Mouse (Mus musculus) C3H10T1/2 (cell line): Measurements from ENCODE around the gene Bola1. TPM values are rescaled to one million over a fixed set of nuclear protein-coding genes. Genes with fewer than 3 reads are reported as not detected.

Experiments
- polyA plus RNA-seq, 2 experiments: library from polyadenylated mRNA; unstranded; fragments of >200 nt; fragmentation: generic; extraction: Trizol; gene quantifications; one replicate each; pipeline ENCODE4 v1.2.1; 2012; ENCODE audit warnings: missing spikeins in 2 of 2

The Bola1 gene
- polyA plus RNA-seq: 10 to 100 TPM; 87.3 to 88.9 TPM

GRCm38 (mm10) chr3:96219661-96220130 lies at the start of gene Bola1, which contains the start of gene Hist2h2ab:
Bola1 (minus strand) TSS chr3:96219709.
Hist2h2ab (plus strand) TSS chr3:96219865.

DNA sequence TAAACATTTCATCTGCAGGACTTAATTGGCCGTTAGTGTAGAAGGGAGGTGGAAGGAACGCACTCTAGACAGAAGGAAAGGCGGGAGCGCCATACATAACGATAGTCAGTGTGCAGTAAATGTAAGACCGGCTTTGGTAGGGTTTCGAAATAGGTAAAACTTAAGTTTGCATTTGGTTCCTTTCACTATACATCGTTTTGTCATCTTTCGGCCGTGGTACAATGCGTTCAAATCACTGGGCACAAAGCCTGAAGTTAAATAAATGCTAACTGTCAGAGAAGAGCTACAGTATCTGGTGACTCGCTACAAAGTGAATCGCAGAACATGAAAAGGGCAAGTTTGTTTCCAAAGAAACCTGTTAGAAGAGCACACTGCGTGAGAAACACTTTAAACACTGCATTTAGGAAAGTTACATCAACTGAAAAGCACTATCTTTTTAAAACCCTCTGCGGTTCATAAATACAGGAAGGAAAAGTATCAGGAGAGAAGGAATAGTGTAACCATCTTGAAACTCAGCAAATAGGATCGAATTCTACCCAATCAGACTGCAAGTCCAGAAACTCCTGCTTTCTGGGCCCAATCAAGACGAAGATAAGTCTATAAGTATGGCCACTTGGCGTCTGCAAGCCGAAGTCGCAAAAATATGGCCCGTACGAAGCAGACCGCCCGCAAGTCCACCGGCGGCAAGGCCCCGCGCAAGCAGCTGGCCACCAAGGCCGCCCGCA lies 48.7 kb upstream of the Bola1 start, which contains the start of gene Hist2h3b:
TSS of gene Hist2h3b (plus strand) at position 604 of the 725 bp plus-strand sequence.

DNA sequence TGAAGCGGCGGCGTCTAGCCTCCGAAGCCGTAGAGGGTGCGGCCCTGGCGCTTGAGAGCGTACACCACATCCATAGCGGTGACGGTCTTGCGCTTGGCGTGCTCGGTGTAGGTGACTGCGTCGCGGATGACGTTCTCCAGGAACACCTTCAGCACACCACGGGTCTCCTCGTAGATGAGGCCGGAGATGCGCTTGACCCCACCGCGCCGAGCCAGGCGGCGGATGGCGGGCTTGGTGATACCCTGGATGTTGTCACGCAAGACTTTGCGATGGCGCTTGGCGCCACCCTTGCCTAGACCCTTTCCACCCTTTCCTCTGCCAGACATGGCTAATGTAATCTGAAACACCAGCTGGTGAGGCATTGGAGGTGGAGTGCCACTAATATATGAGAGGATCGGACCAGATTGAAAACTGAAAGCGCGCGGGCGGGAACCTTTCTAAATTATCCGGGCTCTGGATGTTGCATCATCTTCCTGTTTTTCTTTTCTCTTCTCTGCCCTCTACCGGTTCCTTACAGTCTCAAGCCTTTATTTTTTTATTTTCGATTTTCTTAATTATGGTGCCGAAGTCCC lies 43.6 kb upstream of the Bola1 start, which contains the start of gene Hist2h4:
TSS of gene Hist2h4 (minus strand) at position 333 of the 572 bp plus-strand sequence.

DNA sequence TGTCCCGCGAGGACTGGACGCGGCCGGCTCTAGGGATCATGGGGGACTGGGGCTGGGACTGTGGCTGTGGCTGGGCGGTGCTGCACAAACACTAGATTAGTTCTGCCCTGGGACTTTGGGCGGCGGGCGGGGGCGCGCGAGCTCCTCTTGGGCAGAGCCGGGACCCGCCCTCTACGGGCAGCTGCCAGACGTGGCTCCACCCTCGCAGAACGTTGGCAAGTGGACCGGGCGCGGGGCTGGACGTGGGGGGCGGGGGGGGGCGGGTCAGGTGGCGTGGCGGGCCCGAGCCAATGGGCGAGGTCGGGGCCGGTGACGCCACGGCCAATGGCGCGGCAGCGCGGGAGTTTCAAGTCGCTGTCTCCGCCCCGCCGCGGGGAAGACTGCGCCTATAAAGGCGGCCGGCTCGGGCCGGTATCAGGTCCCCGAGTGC lies 26.9 kb upstream of the Bola1 start, which contains the start of gene Hist2h3c1:
TSS of gene Hist2h3c1 (plus strand) at position 259 of the 430 bp plus-strand sequence.

GRCm38 (mm10) chr3:96245003-96245886 lies 25.7 kb upstream of the Bola1 start, which contains the start of gene Hist2h2aa1:
Hist2h2aa1 (plus strand) TSS chr3:96245497.

DNA sequence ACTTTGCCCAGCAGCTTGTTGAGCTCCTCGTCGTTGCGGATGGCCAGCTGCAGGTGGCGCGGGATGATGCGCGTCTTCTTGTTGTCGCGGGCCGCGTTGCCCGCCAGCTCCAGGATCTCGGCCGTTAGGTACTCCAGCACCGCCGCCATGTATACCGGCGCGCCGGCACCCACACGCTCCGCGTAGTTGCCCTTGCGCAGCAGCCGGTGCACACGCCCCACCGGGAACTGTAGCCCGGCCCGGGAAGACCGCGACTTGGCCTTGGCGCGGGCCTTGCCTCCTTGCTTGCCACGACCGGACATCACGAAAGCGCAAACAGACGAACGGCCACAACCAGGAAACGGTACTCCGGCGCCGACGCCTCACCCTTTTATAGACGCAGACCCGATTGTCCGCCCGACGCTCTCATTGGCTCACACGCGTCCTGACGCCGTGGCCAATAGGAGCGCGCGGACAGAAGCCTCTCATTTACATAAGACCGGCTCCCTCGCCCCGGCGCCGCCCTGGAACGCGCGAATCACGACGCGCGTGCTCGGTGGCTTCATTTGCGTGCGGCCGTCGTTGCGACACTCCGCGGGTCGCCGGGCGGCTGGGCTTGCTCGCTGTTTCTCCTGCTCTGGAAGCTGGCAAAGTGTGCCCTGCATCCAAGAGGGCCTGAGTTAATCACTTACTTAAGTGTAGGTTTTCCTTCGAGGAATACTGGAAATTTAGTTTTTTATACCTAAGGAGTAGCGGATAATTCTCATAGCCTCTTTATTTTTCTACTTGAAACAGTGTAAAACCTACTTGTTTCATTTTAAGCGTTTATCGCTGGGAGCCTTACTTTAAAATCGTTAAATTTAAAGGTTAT lies 20.7 kb upstream of the Bola1 start, which contains the start of gene Hist2h2aa2:
TSS of gene Hist2h2aa2 (minus strand) at position 328 of the 850 bp plus-strand sequence.

GRCm38 (mm10) chr3:96238954-96239793 lies 19.7 kb upstream of the Bola1 start, which contains the start of gene Hist2h3c2:
Hist2h3c2 (minus strand) TSS chr3:96239127.

DNA sequence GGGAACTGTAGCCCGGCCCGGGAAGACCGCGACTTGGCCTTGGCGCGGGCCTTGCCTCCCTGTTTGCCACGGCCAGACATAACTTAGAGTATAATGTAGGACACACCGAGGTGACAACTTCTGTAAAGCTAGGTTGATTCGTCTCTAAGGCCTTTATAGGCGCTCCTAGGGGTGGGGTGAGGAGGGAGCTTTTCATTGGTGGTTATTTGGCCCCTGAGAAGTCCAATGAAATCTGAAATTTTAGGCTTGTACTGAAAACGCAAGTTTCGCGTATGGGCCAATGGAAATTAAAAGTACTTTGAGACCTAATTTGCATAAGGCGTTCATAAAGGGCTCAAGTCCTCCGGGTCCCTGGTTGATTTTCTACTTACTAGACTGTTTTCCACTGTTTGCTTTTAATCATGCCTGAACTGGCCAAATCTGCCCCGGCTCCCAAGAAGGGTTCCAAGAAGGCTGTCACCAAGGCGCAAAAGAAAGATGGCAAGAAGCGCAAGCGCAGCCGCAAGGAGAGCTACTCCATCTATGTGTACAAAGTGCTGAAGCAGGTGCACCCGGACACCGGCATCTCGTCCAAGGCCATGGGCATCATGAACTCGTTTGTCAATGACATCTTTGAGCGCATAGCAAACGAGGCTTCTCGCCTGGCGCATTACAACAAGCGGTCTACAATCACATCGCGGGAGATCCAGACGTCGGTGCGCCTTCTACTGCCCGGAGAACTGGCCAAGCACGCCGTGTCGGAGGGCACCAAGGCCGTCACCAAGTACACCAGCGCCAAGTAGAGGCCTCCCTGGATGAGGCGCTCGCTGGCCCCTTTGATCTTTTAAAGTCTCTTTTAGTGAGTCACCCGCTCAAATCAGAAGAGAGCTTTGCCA lies 1.5 kb upstream of the Bola1 start, which contains the start of the genes Hist2h2ac and Hist2h2be:
TSS of gene Hist2h2ac (minus strand) at position 116 of the 875 bp plus-strand sequence.
TSS of gene Hist2h2be (plus strand) at position 355 of the 875 bp plus-strand sequence.

DNA sequence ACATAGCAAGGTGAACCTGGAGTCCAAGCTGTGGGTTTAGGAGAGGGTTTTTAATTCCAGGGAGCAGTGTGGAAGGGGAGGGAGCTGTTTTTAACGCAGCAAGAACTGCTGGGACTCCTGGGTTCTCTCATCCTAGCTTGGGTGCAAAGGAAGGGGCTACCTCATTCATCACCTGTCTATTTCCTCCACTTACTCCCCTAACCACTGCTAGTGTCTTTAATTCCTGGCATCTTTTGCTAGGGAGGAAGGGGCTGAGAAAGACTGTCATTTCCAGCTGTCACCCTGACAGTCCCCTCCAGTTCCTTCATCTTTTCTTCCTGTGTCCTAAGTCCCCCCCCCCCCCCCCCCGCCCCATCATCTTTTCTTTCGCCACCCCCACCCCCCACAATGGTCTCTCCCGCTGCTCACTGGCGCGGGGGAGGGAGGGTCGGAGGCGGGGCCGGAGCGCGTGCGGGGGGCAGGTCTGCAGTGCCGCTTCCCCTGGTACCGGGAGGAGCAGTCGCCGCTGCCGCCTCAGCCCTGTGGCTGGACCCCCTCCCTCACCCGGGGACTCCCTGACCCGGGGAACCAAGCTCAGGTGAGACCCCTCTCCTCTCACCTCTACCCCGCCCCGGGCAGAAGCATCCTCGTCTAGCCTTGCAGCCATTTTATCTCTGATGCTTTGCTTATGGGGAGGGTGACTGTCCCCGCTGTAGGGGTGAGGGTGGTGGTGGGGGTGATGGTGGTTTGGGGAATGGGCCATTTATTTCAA lies 38.6 kb downstream of the Bola1 start, which contains the start of gene Sv2a:
TSS of gene Sv2a (plus strand) at position 425 of the 751 bp plus-strand sequence.

DNA sequence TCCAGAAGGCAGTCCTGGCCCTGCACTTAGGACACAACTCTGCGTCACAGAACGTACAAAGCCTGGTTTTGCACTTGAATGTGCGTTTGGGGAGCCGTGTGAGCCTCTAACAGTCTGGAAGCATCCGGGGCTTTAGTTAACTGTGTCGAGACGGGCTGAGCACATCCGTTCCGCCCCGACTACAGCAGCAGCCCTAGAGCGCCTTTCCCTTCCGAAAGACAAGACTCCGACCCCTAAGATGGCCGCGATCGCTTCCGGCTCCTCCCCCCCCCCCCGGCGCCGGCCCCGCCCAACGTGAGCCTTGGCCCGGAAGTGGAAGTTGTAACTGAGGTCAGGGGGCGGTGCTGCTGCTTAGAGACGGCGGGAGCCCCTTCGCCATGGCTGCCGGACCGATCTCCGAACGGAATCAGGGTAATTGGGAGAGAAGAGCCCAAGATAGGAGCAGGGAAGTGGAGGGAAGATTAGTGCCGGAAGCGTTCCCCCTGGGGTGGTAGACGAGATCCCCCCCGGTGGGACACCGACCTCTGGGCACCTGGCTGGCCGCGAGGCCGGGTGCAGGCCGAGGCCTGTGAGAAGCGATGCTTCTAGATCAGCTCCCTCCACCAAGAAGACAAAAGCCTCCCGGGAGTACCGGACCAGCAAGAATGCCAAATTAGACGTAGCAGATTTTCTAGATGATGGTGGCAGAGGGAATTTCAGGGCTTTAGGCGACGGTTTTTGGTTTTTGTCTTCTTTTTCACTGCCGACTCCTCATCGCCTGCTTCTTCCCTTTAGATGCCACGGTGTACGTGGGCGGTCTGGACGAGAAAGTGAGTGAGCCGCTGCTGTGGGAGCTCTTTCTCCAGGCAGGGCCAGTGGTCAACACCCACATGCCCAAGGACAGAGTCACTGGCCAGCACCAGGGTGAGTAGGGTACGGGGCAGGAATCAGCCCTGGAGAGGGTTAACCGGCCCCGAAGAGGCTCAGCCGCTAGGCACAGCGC lies 47.0 kb downstream of the Bola1 start, which contains the start of gene Sf3b4:
TSS of gene Sf3b4 (plus strand) at position 136 of the 982 bp plus-strand sequence.

DNA sequence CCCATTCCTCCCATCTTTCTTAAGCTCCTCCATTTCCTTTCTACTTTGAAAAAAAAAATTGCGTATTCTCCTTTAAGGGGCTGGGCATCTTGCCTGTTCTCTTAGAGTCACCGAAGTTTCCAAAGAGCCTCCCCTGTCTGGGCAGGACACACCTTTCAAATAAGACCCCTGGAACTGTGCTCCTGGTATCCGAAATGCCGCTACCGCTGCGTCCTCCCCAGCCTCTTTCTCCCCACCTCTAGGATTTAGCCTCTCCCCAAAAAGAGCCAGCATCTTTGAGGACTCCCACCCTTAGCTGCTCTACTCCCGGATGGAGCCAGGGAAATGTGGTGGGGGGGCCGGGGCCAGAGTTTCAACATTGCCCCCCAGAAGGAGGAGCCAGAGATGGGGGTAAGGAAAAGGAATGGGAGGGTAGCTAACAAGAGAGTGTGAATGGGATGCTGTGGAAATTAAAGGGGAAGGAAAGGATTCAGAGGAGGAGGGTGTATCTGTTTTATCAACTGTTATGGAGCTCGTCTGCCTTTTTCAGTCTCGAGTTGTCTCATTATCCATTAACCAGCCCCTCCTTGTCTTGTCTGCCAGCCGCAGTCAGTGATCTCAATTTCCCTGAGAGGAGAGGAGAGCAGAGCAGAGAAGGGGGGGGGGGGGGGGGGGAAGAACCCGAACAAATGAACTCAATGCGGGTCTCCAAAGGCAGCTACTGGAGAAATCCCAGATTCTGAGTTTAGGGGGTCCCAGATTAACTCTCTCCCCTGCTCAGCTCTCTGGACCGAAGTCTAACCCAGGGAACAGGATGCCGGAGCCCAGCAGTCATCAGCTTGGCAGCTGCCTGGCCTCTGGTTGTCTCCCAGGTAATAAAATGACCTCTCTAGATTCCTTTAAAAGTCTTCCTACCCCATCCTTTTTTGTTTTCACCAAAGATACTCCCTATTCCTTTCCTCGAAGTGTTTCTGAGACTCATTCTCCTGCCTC lies 57.4 kb downstream of the Bola1 start, which contains the start of gene Mtmr11:
TSS of gene Mtmr11 (plus strand) at position 136 of the 972 bp plus-strand sequence.

